Mouse (Mus musculus) CD4-positive helper T cell, adult 2 months (primary cell): ENCODE measurements around the gene Mbl1.

Experiments
- DNase-seq: peaks from one replicate; pipeline ENCODE4 v3.0.0-alpha.2; 2012; ENCODE audit warnings: low read depth, missing footprints, low spot score

Gene Mbl1

GRCm38 (mm10) chr14:41189496-41189895 is 38.2 kb downstream of the Mbl1 start:
- DNase-seq = no peak

GRCm38 (mm10) chr14:41198037-41198730 is 46.9 kb downstream of the Mbl1 start:
- no peak for DNase-seq
